11 mouse cellular contexts compared by ENCODE assay signal in the genomic region with DNA sequence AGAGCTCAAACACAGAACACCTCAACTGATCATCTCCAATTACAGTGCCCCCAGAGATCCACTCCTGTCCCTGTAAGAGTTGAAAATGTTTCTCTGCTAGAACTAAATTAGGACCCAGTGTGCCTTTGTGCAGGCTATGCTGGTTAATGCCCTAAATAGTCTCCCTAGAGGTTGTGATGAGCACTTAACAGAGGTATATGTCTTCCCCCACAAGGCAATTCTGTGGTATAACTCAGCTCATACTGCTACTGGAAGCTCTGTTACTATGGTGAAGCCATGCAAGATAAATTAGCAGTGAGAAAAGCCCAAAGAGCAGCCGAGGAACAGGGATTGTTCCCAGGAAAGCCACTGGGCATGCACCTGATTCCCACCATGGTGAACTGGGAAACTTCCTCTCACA.
"Had no signal": no experiment of that assay in that cellular context is flagged by ENCODE, and none has a peak within 500 bp of the region (broad histone marks: within the 10 kb centered on the region; RNA-seq: fewer than 3 reads in every experiment).

No protein-coding gene starts in this region.

- H3K4me2 ChIP-seq: limb, embryonic 12.5 days; liver, embryonic 13.5 days; midbrain, embryonic 12.5 days; stomach, embryonic 15.5 days had no signal

- DNase-seq: kidney, postnatal 10 days; kidney, postnatal 4 days; liver; liver, embryonic 13.5 days; lung, adult 18-20 months; right cerebral cortex, postnatal 4 days; thymus, postnatal 36 days had no signal

- H3K36me3 ChIP-seq: limb, embryonic 12.5 days; liver, embryonic 13.5 days; midbrain, embryonic 12.5 days; stomach, embryonic 15.5 days had no signal

- H3K9ac ChIP-seq: limb, embryonic 12.5 days; liver, embryonic 13.5 days; midbrain, embryonic 12.5 days; stomach, embryonic 15.5 days had no signal

- H3K27ac ChIP-seq: layer of hippocampus, adult 2 months; limb, embryonic 12.5 days; liver, embryonic 13.5 days; midbrain, embryonic 12.5 days; stomach, embryonic 15.5 days had no signal

- H3K27me3 ChIP-seq: limb, embryonic 12.5 days; liver, embryonic 13.5 days; midbrain, embryonic 12.5 days; stomach, embryonic 15.5 days had no signal

- H3K9me3 ChIP-seq: limb, embryonic 12.5 days; liver, embryonic 13.5 days; midbrain, embryonic 12.5 days; stomach, embryonic 15.5 days had no signal

- H3K4me1 ChIP-seq: limb, embryonic 12.5 days; liver, embryonic 13.5 days; stomach, embryonic 15.5 days had no signal

- H3K4me3 ChIP-seq: layer of hippocampus, adult 2 months; limb, embryonic 12.5 days; liver, embryonic 13.5 days; midbrain, embryonic 12.5 days; stomach, embryonic 15.5 days had no signal
